Mouse (Mus musculus) heart, postnatal 0 days (tissue): ENCODE results near the gene Hs3st5.

Source experiments
- CTCF ChIP-seq: IDR thresholded peaks from 2 replicates; pipeline ENCODE4 v1.5.1; 2016; ENCODE audit warnings: antibody characterized with exemption, control low read depth, low read depth
- EP300 ChIP-seq: IDR thresholded peaks from 2 replicates; pipeline ENCODE4 v1.6.1; 2016; ENCODE audit warnings: antibody characterized with exemption, low read depth

GRCm38 (mm10) chr10:36484011-36484410 is 22.6 kb upstream of the Hs3st5 start:
- TF ChIP-seq CTCF (no peak), EP300 (no peak)
